Mouse (Mus musculus) C2C12 (cell line): ENCODE results near the gene Tpbg. TPM values are rescaled to one million over a fixed set of nuclear protein-coding genes. Genes with fewer than 3 reads are reported as not detected.
"Not testable (repeated sequence)": the region's sequence is repeated elsewhere in the genome, so short reads cannot be mapped to it uniquely, and the experiment has no call there.

Experiments used
- H3K27me3 ChIP-seq: one replicate; pipeline ENCODE4 v1.6.1; 2011; ENCODE audit not compliant: control insufficient read depth, insufficient read depth, insufficient read length
- H3K36me3 ChIP-seq: one replicate; pipeline ENCODE4 v1.6.1; 2011; ENCODE audit not compliant: control insufficient read depth, insufficient read depth
- H3K4me3 ChIP-seq: one replicate; pipeline ENCODE4 v1.5.1; 2011; ENCODE audit warnings: mild to moderate bottlenecking, control low read depth; ENCODE audit not compliant: poor library complexity, insufficient read depth, severe bottlenecking
- H3K79me2 ChIP-seq: one replicate; pipeline ENCODE4 v1.6.1; 2011; ENCODE audit not compliant: control insufficient read depth, insufficient read depth
- H3K79me3 ChIP-seq: one replicate; pipeline ENCODE4 v1.6.1; 2011; ENCODE audit warnings: low read depth, control low read depth
- H3ac ChIP-seq: one replicate; pipeline ENCODE3; 2011; ENCODE audit warnings: low read depth; ENCODE audit not compliant: control insufficient read depth, insufficient read length
- CEBPB ChIP-seq: IDR thresholded peaks from one replicate; pipeline ENCODE4 v1.6.1; 2011; ENCODE audit warnings: low read depth, mild to moderate bottlenecking, control low read depth, moderate library complexity
- CTCF ChIP-seq: IDR thresholded peaks from one replicate; pipeline ENCODE4 v1.5.1; 2011; ENCODE audit not compliant: control insufficient read depth, insufficient read depth, insufficient read length
- FOSL1 ChIP-seq: IDR thresholded peaks from one replicate; pipeline ENCODE4 v1.8.0; 2011; ENCODE audit warnings: mild to moderate bottlenecking, low read length; ENCODE audit not compliant: poor library complexity, insufficient read depth, severe bottlenecking
- MAX ChIP-seq: IDR thresholded peaks from one replicate; pipeline ENCODE4 v1.6.1; 2011; ENCODE audit warnings: mild to moderate bottlenecking, control low read depth
- MYOD1 ChIP-seq: IDR thresholded peaks from one replicate; pipeline ENCODE4 v1.6.1; 2011; ENCODE audit warnings: low read depth; ENCODE audit not compliant: control insufficient read depth, insufficient read length
- MYOG ChIP-seq: IDR thresholded peaks from one replicate; pipeline ENCODE4 v1.6.1; 2011; ENCODE audit not compliant: control insufficient read depth, insufficient read length; ENCODE audit errors: extremely low read depth
- USF1 ChIP-seq: IDR thresholded peaks from one replicate; pipeline ENCODE4 v1.6.1; 2011; ENCODE audit warnings: low read depth, mild to moderate bottlenecking, control low read depth, moderate library complexity
- long read RNA-seq, 2 experiments: library from polyadenylated mRNA; unstranded; transcript quantifications; one replicate each; pipeline ENCODE4 v2.0.0; 2019 to 2020
- polyA plus RNA-seq: library from polyadenylated mRNA; unstranded; fragments of >200 nt; fragmentation: generic; extraction: Trizol; gene quantifications from one replicate; pipeline ENCODE4 v1.2.1, GENCODE M21; 2012; ENCODE audit warnings: missing spikeins

The Tpbg gene
- polyA plus RNA-seq, result 30.9 TPM
- long read RNA-seq, experiment 1, transcript Tpbg-201 (2 exons, 3,603 nt), result minor isoform, 10 of 75 reads
- long read RNA-seq, experiment 1, transcript Tpbg-202 (2 exons, 3,481 nt), result major isoform, 45 of 75 reads
- long read RNA-seq, experiment 1, partial matches to known transcripts, result 0 of 75 reads
- long read RNA-seq, experiment 1, other reads (novel, unspliced or antisense), result 17 of 75 reads
- long read RNA-seq, experiment 2, transcript Tpbg-201 (2 exons, 3,603 nt), result minor isoform, 154 of 723 reads
- long read RNA-seq, experiment 2, transcript Tpbg-202 (2 exons, 3,481 nt), result major isoform, 437 of 723 reads
- long read RNA-seq, experiment 2, transcript Tpbg-203 (2 exons, 409 nt), result minor isoform, 35 of 723 reads
- long read RNA-seq, experiment 2, partial matches to known transcripts, result 1 of 723 reads
- long read RNA-seq, experiment 2, other reads (novel, unspliced or antisense), result 96 of 723 reads

DNA sequence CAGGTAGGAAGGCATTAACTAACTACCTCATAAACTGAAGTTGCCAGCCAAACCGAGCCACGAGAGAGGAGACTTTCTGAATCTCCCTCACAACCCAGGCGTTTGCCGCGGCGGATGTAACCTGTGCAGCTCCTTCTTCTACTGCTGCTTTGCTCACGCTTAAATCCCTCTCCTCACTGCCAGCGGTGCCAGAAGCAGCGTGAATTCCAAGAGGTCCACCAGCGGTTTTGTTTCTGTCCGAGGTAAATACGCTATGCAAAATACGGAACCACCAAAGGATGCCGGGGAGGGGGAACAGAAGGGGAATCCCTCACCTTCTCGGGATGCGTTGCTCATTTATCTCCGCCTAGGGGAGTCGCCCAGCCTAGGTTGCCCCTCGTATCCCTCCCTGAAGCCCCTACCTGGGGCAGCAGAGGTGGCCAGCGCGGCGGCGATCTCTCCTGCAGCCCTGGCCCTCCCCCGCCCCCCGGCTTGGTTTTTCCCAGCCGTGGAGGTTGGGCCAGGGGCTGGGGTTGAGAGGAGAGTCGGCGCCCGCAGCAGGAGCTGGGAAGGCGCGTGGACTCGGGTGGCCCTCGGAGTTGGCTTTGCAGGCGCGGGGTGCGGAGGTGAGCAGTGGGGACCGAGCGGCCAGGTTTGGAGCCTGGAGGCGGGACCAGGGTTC lies at the start of gene Tpbg:
TSS of gene Tpbg (plus strand) at position 30 of the 661 bp plus-strand sequence.
- TF ChIP-seq CTCF, result no peak
- TF ChIP-seq MYOG, result no peak
- no peak for TF ChIP-seq MAX
- no peak for TF ChIP-seq CEBPB
- TF ChIP-seq FOSL1, result no peak
- no peak for TF ChIP-seq USF1
- no peak for TF ChIP-seq MYOD1
- H3K79me3 ChIP-seq, result peaks cover 23% of the 10 kb centered on the region
- H3K79me2 ChIP-seq, result peaks cover 44% of the 10 kb centered on the region
- peaks cover 8% of the 10 kb centered on the region for H3K36me3 ChIP-seq
- H3ac ChIP-seq, result peak within 1 kb of the TSS; percentile 88
- no peaks in the 10 kb centered on the region for H3K27me3 ChIP-seq
- peak within 1 kb of the TSS; percentile 57 for H3K4me3 ChIP-seq

DNA sequence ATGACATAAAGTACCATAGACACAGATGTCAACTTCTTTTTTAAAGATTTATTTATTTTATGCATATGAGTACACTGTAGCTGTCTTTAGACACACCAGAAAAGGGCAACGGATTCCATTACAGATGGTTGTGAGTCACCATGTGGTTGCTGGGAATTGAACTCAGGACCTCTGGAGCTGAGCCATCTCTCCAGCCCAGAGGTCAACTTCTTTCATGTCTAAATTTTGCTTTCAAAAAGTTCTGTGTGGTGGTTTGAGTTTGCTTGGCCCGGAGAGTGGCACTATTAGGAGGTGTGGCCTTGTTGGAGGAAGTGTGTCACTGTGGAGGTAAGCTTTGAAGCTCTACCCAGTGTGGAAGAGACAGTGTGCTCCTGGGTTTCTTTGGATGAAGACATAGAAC lies 40.2 kb upstream of the Tpbg start:
- H3K4me3 ChIP-seq, H3K79me2 ChIP-seq, H3K27me3 ChIP-seq, H3ac ChIP-seq, H3K36me3 ChIP-seq, H3K79me3 ChIP-seq: not testable (repeated sequence)

DNA sequence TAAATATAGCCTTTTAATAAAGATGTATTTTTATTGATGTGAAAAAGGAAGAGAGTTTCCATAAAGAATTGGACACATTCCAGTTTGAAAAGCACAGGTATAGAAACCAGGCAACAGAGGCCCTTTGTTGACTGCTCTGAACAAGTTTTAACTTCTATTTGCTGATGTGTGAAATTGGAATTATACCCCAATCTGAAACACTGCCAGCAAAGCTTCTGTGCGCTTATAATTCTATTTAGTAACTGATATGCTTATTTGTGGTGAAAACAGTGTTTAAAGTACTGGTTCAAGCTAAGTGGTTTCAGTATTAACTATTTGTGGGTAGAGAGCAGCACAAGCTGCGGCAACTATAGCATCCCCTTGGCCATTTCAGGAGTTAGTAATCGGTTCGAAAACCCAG lies 39.6 kb upstream of the Tpbg start:
- Histone ChIP-seq H3K4me3 (no peak overlapping the region), H3K36me3 (no peaks in the 10 kb centered on the region), H3K79me2 (no peaks in the 10 kb centered on the region), H3K79me3 (no peaks in the 10 kb centered on the region), H3ac (no peak overlapping the region), H3K27me3 (no peaks in the 10 kb centered on the region)
- TF ChIP-seq USF1 (no peak), MYOG (no peak), CEBPB (no peak), MYOD1 (no peak), MAX (no peak), CTCF (no peak), FOSL1 (no peak)

DNA sequence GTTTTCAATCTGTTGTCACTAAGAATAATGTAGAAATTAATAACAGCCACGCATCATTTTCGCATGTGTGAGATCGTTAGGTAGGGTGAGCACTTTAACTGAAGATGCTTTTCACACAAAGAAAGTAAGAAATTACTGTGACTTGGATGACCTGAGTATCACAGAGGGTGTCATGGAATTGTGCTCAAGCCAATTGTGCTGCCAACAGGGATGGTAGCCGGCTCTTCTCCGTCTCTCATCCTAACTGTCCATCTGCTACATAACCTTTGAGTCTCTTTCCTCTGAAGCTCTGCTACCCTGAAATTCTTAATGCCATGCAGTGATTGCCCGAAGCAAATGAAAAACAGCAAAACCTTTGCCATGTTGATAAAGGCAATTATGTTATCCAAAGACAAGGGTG lies 35.8 kb upstream of the Tpbg start:
- no peak overlapping the region for H3K4me3 ChIP-seq
- H3K36me3 ChIP-seq, result no peaks in the 10 kb centered on the region
- no peaks in the 10 kb centered on the region for H3K79me3 ChIP-seq
- no peaks in the 10 kb centered on the region for H3K27me3 ChIP-seq
- H3K79me2 ChIP-seq, result no peaks in the 10 kb centered on the region
- no peak for TF ChIP-seq CTCF
- TF ChIP-seq USF1, result no peak
- TF ChIP-seq MYOD1, result no peak
- no peak for TF ChIP-seq FOSL1
- no peak for TF ChIP-seq MYOG
- no peak for TF ChIP-seq CEBPB
- no peak for TF ChIP-seq MAX
- no peak overlapping the region for H3ac ChIP-seq

DNA sequence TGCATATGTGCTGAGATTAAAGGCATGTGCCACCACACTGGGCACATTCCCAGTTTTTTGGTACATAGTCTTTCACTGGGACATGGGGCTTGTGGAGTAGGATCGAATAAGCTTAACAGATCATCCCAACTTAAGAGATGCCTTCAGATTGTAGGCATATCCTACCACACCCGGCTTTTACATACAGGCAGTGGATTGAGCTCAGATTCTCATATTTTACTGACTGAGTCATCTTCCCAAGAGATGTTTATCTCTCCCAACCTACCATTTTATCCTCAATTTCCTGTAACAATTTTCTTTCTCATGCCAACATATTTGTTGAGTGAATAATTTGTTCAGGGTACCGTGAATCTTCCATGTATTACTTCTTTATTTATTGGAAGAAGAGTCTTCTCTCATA lies 32.9 kb upstream of the Tpbg start:
- no peaks in the 10 kb centered on the region for H3K79me3 ChIP-seq
- TF ChIP-seq FOSL1 (no peak), MAX (peak; percentile 47), MYOD1 (no peak), USF1 (no peak)

DNA sequence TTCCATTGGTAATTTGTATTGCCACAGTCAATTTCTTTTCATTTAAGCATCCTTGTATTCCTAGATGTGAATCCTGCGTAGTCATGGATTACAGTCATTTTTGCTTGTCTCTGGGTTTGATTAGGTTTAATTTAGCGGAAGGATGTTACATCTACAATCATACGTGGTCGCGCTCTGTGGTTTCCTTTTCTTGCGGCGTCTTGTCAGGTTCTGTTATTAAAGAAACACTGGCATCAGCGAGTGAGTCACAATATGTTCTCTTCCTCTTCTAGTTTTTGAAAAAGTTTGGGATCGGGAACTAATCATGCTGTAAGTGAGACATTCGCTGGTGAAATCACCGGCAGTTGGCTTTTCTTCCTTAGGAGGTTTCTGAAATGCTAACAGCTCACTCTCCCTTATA lies 21.4 kb upstream of the Tpbg start:
- H3K79me2 ChIP-seq, result no peaks in the 10 kb centered on the region
- H3K4me3 ChIP-seq, result no peak overlapping the region
- no peaks in the 10 kb centered on the region for H3K79me3 ChIP-seq
- no peak overlapping the region for H3ac ChIP-seq
- no peak for TF ChIP-seq MAX
- TF ChIP-seq MYOG, result no peak
- no peak for TF ChIP-seq MYOD1
- no peak for TF ChIP-seq USF1
- no peak for TF ChIP-seq FOSL1
- no peak for TF ChIP-seq CEBPB
- TF ChIP-seq CTCF, result no peak
- no peaks in the 10 kb centered on the region for H3K36me3 ChIP-seq
- H3K27me3 ChIP-seq, result no peaks in the 10 kb centered on the region

More for the DNA sequence above, 32.9 kb upstream of the Tpbg start:
- no peaks in the 10 kb centered on the region for H3K36me3 ChIP-seq
- no peaks in the 10 kb centered on the region for H3K27me3 ChIP-seq
- no peak overlapping the region for H3ac ChIP-seq
- H3K4me3 ChIP-seq, result no peak overlapping the region
- H3K79me2 ChIP-seq, result no peaks in the 10 kb centered on the region
